Mouse (Mus musculus) spleen, adult 2 months (tissue): Measurements from ENCODE around the gene Zfp456.

ENCODE experiments used
- CTCF ChIP-seq: fragments of 200-500 bp; IDR thresholded peaks from 2 replicates; pipeline ENCODE4 v1.5.1; 2011; ENCODE audit warnings: mild to moderate bottlenecking, inconsistent platforms; ENCODE audit not compliant: insufficient read depth, insufficient read length, insufficient replicate concordance; ENCODE audit errors: extremely low read depth
- POLR2A ChIP-seq: fragments of 200-500 bp; IDR thresholded peaks from 2 replicates; pipeline ENCODE4 v1.6.1; 2011; ENCODE audit warnings: low read depth, low read length, inconsistent platforms

DNA sequence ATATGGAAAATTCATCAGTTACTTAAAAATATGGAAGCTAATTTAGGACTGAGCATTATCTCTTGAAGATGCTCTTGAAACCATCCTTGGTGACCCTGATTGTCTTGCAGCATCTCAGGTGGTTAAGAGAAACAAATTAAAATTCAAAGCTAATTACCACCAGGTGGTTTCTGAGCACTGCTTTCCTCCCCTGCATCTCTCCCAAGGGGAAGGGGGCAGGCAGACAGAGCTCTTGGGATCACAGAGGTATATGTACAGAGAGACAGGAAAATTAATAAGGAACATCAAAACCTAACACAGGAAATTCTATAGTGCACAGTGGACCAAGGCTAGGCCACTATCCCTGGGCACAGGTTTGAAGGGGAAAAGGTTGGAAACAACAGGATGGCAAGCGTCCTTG, 42.7 kb downstream of the Zfp456 start:
- TF ChIP-seq POLR2A (no peak), CTCF (no peak)
